Mouse (Mus musculus): Measurements from ENCODE around the gene Pip5k1b. TPM values are rescaled to one million over a fixed set of nuclear protein-coding genes. Genes with fewer than 3 reads are reported as not detected.
A peak's percentile ranks its signal among the peaks of the same experiment; 100 is the strongest.
"Not testable (repeated sequence)": the region's sequence is repeated elsewhere in the genome, so short reads cannot be mapped to it uniquely, and the experiment has no call there.

Gene Pip5k1b
- total RNA-seq (2021) = 10 to 100 TPM; 68.7 to 78.5 TPM

DNA sequence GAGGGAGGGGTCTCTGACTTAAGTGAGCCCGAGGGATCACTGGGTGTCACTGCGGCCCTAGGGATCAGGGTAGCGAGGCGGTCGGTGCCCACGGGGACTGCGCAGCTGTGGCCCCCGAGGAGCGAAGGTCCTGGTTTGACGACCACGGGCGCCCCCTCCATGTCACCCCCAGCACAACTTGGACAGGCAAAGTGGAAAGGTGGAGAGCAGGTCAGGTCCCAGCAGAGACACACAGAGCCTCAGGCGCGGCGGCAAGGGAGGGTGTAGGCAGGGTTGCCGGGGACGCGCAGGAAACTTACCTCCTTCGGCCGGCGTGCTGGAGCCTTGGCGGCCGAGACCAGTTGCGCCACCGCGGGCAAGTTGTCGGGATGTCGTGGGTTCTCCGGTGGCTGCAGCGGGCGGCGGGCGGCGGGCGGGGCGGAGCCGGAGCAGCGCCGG is at the start of gene Pip5k1b:
TSS of gene Pip5k1b (minus strand) at position 407 of the 438 bp plus-strand sequence.
- DNase-seq = peak; percentile 49 to 50

DNA sequence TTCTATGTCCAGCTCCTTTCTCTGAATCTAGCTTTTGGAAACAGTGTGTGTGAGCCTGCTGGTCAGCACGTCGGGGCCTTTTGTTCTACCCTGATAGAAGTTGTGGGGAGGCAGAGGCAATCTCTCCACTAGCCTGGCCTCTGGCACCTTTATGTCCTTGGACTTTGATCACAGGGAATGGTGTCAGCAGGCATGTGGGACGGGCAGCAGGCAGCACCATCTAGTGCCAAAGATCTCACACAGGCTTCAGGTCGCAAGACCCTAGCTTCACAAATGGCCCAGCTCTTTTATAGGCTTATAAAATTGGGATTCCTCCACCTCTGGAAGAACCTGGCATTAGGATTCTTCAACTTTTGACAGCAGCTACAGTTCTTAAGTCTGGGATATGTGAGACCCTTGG is 48.4 kb upstream of the Pip5k1b start:
- no peak for DNase-seq

DNA sequence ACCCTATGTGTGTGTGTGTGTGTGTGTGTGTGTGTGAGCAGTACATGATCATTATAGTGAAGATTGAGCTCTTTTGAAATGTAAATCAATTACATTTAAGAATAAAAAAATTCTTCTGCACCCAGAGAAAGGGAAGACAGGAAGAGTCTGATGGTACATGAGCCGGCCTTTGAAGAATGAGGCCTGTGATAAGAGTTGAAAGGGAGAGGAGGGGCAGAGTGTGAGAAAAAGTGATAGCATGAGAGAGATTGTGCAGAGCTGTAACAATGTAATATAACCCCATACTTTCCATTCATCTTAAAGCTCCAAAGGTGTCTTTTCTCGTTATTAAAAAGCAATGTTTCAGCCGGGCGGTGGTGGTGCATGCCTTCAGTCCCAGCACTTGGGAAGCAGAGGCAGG is 47.8 kb upstream of the Pip5k1b start:
- no peak for DNase-seq

DNA sequence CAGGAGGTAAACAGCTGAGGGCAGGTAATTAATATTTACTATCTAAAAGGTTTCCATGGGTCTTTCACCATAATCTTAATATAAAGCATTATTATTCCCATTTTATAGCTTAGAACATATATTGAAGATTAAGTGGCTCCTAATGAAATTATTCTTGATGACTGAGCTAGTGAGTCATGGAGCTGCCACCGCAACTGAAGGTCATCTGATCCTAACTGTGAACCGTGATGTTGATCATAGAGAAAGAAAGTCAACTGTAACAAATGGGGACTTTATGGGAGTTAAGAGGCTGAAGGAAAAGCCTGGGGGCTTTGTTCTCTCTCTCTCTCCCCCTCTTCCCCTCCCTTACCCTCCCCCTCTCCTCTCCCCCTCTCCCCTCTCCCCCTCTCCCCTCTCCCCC is 31.1 kb upstream of the Pip5k1b start:
- no peak for DNase-seq

DNA sequence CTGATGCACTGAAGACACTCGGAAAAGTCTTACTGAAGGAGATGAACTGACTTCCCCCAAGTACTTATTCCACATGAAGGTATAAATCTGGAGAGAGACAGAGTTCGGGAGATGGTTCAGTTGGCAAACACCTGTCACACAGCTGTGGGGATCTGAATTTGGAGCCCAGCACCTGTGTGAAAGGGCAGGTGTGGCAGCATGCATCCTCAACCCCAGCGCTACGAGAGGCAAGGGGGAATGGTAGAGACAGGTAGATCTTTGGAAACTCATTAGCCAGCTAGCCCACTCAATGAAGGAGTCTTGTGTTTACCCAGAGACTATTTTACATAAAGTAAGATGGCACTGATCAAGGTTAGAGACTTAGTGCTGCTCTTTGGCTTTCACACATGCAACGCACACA is 29.5 kb upstream of the Pip5k1b start:
- DNase-seq = no peak

DNA sequence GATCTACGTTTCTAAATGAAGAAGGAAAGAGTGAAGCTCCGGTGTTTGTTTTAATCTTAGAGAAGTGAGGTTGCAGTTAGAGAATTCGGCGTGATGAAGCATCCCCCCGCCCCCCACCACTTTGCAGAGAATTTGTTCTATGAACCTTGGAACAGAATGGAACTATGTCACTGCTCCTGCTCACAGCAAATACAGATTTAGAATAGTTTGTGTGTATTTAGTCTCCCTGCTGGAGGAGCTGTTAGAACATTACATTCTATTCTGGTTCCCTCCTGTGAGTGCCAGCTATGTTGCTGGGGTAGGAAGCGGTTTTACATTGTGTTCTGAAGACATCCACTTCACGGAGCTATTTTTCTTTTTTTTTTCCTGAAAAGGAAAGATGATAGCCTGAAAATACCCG is 28.3 kb upstream of the Pip5k1b start:
- DNase-seq = peak in 1 of 2 experiments; percentile 24

DNA sequence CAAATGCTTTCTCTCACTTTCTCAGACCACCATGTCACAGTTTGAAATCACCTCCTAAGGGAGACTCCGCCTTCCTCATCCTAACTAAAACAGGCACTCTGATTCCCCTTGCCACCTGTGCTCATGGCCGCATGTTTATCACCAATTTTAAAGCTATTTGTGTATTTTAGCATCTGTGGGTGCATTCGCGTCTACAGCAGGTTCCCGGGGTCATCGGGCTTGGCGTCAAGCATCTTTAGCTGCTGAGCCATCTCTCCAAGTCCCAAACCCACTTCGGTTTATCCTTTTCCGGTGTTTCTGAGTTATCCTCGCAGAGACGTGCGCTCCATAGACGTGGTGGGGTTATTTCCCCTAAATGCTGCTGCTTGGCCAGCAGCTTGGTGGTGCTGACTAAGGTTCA is 20.5 kb upstream of the Pip5k1b start:
- DNase-seq = no peak

DNA sequence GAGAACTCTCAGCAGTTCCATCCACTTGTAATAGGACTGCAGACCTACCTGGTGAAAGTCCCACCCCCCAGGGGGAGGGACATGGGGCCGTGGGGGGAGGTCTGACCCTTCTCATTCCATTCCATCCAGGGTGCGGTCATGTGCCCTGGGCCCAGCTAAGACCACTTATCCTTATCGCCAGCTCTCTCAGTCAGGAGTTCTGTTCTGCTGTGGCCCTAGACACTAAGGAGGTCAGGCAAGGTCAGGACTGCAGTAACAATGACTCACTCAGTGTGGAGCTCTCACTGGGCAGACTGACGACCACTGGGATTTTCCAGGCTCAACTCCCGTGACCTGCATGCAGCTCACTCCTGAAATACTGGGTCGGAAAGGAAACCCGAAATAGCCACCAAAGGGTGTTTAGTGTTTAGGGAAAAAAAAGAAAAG is 16.1 kb upstream of the Pip5k1b start:
- no peak for DNase-seq

DNA sequence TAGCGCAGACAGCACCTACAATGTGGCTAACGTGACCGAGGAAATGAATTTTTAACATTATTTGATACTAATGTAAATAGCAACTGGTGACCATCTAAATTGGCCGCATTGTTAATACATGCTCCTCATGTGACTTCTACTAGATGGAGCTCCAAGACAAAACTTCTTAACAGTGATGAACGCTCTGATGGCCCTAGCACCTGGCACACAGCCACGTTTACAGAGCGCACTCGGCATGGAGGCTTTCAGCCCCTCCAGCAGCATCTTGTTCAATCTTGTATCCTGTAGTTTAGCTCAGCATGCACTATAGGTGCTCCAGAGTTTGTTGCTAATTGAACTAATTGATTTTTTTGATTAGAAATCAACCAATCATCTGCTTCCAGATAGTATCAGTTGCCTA is 15.3 kb upstream of the Pip5k1b start:
- DNase-seq = no peak

DNA sequence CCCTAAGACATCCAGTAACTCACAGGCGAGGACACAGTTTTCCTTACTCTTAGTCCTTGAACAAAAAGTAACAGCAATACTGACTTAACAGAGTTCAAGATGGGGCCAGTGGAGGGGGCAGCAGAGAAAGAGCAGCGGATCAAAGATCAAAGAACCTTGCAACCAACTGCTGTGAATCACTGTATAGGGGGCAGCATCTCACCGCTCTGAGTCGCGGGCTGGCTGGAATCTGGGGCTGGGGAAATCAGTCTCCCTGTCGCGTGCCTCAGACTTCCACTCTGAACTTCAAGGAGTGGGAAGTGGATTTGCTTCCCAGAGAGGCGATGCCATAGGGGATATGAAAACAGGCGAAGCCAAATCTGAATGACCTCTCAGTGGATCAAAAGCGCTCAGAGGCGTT is 1.8 kb upstream of the Pip5k1b start:
- no peak for DNase-seq

DNA sequence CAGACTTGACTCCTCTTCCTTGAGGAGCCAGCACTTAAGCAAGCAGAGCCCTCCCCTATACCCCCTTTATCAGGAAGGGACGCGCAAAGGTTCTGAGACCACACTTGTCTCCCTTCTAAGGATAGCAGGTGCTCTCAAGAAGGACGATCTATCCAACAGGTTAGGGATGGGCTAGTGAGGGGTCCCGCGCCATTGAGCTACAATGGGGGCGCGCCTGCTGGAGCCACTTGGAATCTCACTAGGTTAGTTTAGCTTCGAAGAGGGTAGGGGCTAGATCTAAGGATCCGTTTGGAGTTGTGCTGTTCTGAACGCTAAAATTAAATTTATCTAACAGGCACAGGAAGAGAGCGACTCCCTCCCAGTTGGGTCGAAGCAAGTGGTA is 904 bp upstream of the Pip5k1b start:
- no peak for DNase-seq

DNA sequence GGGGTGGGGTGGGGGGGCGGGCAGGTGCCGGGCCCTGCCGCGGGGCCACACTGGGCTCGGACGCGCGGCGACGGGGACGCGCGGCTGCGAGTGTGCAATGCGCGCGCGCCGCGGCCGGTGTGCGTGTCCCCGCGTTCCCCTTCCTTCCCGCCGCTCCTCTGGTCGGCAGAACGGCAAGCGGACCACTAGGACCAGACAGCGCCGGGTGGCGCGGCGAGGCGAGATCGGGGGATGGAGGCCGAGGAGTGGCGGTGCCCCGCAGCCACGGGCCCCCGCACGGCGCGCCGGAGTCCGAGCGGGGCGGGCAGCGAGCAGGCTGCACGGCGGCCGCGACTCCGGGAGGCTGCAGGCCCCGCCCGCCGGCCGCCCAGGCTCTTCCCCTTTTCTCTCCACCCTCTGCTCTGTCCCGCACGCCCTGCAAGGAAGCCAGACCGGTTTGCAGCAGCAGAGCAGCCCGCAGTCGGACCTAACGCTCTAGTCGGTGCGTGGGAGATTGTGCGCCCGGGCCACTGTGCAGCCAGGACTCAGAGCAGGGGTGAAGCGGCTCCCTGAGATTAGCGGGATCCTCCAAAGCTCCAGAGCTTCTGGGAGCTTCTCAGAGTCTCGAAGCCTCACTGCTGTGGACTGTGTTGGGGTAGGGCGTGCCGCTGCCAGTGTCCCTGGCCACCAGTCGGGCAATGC is 372 bp upstream of the Pip5k1b start:
- DNase-seq = peak; percentile 69 to 79

DNA sequence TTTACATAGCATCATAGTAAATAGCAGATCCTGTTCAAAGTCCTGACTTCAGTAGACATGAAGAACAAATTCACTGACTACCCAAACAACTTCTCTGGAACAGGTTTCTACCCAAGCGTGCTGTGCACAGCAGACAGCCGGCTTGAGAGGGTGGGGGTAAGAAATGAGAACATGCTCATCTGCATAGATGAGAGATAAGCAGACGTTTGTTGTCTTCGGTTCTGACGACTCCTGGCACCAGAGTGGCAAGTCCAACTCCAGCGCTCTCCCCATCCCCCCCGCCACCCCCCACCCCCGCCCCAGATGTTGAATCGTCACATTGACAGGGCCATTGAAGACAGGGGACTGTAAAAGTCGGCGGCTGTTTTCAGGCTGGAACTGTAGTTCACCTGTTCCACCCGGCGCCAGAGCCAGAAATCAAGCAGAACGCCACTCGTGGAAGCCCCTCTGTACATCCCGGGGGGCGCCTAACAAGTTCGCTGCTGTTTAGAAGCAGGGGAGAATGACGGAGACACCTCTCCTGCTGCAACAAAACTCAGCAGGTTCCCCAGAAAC is 684 bp downstream of the Pip5k1b start:
- DNase-seq = no peak

DNA sequence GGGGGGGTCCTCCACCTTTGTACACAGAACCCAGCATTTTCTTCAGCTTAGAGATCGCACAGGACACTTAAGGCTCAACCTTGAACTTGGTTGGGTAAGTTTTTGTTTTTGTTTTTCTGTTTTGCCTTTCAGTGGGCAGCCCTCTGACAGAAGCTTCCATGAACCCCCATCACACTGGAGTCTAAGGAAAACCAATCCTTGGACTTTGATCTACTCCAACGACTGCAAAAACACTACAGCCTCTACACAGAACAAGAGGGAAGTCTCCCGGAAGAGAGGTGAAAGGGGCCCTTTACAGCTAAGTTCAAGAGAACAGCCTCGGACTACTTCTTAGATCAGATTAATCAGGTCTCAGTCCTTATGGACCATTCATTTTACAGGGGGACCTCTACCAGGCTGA is 1.2 kb downstream of the Pip5k1b start:
- no peak for DNase-seq

DNA sequence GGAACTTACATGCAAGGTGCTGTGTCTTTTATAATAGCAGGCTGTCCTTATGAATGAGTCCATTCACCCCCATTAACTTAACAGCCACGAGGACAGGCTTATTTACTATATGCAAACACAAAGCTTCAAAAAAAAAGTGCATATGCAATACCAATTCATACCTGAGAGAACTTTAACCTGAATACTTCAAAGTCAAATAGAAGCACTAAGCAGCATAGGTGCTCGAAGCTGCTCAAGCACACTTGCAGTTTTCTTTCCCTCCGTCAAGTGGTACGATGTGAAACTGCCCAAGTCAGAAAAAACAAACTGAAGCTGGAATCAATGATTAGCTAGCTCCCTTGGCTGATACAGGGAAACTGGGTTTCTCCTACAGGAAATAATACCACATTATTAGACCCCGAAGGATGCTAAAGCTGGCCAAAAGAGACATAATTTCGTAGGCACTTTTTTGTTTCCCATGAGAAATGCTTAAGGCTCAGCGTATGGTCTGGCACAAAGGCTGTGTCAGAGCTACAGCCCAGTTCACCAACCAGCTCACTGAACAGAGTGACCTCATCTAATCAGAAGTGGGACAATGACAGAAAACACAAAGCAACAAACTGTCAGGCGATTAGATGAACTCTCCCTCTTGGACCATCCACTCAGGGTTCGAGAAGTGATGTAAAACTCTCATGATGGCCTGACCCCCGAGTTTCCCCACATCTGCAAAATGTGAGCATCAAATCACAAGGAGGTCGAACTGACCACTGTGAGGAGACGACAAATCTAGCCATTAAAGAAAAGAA is 2.2 kb downstream of the Pip5k1b start:
- no peak for DNase-seq

DNA sequence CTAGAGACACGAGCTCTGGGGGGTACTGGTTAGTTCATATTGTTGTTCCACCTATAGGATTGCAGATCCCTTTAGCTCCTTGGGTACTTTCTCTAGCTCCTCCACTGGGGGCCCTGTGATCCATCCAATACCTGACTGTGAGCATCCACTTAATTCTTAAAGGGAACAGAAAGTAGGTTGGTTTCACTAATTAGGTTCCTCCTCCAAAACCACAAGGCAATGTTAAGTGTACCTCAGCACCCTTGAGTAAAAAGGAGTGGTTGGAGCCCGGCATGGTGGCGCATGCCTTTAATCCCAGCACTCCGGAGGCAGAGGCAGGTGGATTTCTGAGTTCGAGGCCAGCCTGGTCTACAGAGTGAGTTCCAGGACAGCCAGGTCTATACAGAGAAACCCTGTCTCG is 3.0 kb downstream of the Pip5k1b start:
- DNase-seq = not testable (repeated sequence)

DNA sequence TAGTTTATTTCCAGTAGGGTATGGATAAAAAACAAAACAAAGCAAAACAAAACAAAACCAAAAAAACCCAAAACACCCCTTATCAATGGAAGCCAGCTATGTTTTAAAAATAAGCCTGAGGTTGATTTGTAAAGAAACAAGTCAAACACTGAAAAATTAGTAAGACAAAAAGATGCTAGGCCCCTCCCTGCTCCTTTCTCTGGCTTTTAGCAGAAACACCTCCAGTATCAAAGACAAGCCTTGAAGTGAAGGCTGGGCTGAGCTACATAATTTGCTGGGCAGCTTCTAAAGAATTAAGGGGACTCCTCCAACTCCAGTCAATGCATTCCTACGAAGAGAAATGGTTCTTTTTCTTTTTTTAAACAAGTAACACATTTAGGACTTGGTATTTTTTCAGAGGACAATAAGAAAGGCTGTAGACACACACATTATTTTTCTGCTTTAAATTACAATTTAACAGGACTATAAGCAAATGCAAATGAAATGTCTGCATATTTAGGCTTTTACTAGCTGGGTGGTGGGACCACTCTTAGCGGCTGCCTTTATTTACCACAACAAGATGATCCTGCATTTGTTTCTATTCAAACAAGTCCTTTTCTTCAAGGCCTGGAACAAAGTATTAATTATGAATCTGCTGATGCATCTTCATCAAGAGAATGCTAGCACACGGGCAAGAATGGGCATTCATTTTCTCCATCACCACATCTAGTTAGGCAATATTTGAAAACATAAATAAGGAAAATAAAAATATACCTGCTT is 4.3 kb downstream of the Pip5k1b start:
- no peak for DNase-seq

DNA sequence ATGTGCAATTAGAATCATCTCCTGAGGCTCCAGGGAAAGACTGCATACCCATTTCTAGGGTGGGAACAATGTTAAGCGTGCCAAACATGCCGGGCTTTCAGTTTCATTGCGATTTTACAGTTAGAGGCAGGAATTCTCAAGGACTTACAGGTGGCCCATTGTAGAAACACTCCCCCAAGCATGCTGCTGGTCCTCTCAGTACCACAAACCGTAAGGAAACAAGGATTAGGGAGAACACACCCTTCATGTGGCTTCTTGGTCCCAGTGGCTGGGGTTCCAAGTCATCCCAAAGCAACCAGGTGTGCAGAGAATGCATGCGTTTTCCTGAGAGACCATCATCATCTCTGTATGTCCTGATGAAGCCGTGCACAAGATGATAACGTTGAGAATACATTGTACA is 4.9 kb downstream of the Pip5k1b start:
- no peak for DNase-seq

DNA sequence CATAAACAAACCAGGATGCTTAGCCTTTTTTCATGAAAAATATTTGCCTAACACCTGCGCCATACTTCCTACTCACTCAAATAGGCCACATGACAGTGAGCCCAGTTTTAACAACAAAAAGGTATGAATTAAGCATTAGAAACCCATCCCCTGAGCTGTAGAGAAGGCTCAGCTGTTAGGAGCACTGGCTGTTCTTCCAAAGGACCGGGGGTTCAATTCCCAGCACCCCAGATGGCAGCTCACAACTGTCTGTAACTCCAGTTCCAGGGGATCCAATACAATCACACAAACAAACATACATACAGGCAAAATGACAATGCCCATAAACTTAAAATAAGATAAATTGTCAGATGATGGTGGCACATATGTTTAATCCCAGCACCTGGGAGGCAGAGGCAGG is 5.7 kb downstream of the Pip5k1b start:
- DNase-seq = no peak

DNA sequence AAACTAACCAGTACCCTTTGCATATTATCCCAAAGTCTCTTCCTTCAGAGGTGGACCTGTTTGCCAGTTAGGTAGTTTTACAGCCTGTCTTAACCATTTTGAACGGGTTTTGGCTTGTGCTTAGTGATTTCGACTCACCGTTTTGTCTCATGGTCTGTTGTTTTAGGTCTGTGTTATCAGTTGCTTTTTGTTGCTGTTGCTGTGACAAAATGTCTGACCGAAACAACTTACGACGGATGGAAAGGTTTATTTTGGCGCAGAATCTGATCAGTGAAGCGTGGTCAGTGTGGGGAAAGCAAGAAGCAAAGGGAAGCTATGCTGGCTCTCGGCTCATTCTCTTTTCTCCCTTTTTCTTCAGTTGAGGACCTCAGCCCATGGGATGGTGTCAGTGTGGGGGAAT is 7.3 kb downstream of the Pip5k1b start:
- DNase-seq = no peak

DNA sequence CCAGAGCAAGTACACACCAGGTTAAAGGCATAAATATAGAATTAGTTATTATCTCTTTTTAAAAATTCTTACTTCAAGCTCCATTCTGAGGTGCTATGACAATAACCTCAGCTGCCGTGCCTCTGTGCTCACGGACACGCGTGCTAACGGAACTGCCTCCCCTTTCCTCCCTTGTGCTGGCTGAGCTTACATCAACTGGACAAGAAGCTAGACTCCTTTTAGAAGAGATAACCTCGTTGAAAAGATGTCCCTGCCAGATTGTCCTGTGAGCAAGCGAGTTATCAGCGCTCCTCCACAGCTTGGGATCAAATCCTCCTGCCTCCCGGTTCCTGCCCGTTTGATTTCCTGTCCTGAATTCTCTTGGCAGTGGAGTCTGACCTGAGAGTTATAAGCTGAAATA is 9.5 kb downstream of the Pip5k1b start:
- DNase-seq = no peak

DNA sequence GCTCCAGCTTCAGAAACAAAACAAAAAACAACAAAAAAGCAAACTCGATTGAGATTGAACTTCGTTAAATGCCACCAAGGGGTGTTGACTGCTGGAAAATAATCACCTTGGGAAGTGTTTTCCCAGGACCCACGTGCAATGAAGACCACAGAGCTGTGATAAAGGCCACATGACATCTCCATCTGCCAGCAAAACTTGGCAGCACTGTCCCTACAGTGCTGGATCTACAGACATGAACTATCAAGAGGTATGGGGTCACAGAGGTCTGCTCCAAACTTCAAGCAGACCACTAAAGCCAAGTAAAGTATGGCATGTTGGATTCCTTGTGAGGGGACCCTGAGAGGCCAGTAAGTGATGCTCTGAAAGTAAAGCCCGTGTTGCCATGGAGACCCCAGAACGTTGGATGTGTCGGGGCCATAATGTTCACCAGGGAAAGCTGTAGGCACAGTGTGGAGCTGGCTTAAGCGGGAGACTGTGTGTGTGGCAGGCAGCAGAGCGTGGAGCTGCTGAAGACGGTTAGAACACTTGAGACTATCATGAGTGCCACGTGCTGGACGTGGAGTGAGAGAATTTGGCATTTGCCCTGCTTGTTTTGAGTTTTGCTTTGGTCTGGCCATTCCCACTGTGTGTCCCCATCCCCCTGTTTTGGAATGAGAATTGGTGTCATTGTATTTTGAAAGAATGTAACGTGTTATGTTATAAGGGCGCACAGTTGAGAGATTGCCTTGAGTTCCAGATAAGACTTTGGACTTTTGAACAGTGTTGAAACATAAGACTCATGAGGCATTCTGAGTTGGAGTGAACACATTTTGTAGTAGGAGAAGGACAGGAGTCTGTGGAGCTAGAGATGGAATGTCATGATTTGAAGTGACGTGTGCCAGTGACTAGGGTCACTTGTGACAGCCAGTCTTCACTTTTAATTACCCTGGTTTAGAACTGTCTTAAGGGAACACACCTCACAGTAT is 12.0 kb downstream of the Pip5k1b start:
- DNase-seq = no peak

Data from layer of hippocampus, postnatal 36 days (tissue).